Mouse (Mus musculus): Measurements from ENCODE around the gene Tead1.

DNA sequence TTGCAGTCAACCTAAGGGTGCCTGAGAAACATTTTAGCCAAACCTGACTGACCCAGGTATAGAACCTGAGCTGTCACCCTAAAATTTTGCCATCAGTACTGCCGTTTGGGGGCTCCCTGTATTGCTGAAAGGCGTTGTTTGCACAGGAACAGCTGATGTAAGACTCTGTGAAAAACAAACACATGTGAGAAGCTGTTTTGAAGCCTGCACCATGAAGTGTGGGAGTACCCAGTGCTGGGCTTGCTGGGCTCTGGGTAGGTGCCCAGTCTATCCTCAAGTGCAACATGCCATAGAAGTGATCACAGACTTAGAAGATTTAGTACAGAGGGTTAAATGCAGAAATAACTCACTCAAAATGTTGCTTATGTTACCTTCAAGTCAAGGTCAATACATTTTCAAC lies 49.3 kb downstream of the Tead1 start:
- no peak for TF ChIP-seq EP300 (IDR thresholded peaks at IDR 0.05; ENCODE audit: low read depth)
- no peak for TF ChIP-seq CTCF (IDR thresholded peaks at IDR 0.05; ENCODE audit: low read depth)
